Mouse (Mus musculus): Measurements from ENCODE around the gene Vps35l. TPM values are rescaled to one million over a fixed set of nuclear protein-coding genes. Genes with fewer than 3 reads are reported as not detected.
A peak's percentile ranks its signal among the peaks of the same experiment; 100 is the strongest.

Vps35l gene
- polyA plus RNA-seq, 1 experiment from 2014 or later = 63.4 TPM

GRCm38 (mm10) chr7:118865362-118865761 lies 125.3 kb downstream of the Vps35l start:
- Histone ChIP-seq H3K27me3 (ENCODE audit: insufficient read depth, low read length) (no peaks in the 10 kb centered on the region), H3K9ac (no peak overlapping the region), H3K4me3 (ENCODE audit: low read depth, low read length) (no peak overlapping the region), H3K4me2 (no peak overlapping the region), H3K9me3 (ENCODE audit: low read depth, low read length) (no peaks in the 10 kb centered on the region), H3K27ac (ENCODE audit: low read depth) (no peak overlapping the region), H3K4me1 (ENCODE audit: insufficient read depth) (no peaks in the 10 kb centered on the region), H3K36me3 (ENCODE audit: insufficient read depth) (no peaks in the 10 kb centered on the region)
- DNase-seq (no peak), ATAC-seq (ENCODE audit: insufficient read depth) (no peak)
- no peak for TF ChIP-seq CTCF (IDR thresholded peaks at IDR 0.05; ENCODE audit: low read depth)
- 62% methylated on average over 2 of the region's 2 CpGs for WGBS

- Histone ChIP-seq H3K27me3 (ENCODE audit: insufficient read depth, low read length) (no peaks in the 10 kb centered on the region), H3K4me2 (no peak overlapping the region), H3K9ac (no peak overlapping the region), H3K4me3 (ENCODE audit: low read depth, low read length) (no peak overlapping the region), H3K4me1 (ENCODE audit: insufficient read depth) (no peaks in the 10 kb centered on the region), H3K36me3 (ENCODE audit: insufficient read depth) (no peaks in the 10 kb centered on the region), H3K9me3 (ENCODE audit: low read depth, low read length) (no peaks in the 10 kb centered on the region), H3K27ac (ENCODE audit: low read depth) (no peak overlapping the region)
- WGBS = 84% methylated on average over 3 of the region's 3 CpGs
- peak; percentile 30 for TF ChIP-seq CTCF (IDR thresholded peaks at IDR 0.05; ENCODE audit: low read depth)
- ATAC-seq (ENCODE audit: insufficient read depth) (no peak), DNase-seq (no peak)
Measured at GRCm38 (mm10) chr7:118879466-118880029, 139.5 kb downstream of the Vps35l start.

- DNase-seq (no peak), ATAC-seq (ENCODE audit: insufficient read depth) (no peak)
- H3K27ac ChIP-seq (ENCODE audit: low read depth) = peak overlapping the region; percentile 26; the same call in 1 of the 2 replicates
- WGBS = 45% methylated on average over 4 of the region's 4 CpGs
- no peaks in the 10 kb centered on the region for H3K9me3 ChIP-seq (ENCODE audit: low read depth, low read length)
- H3K36me3 ChIP-seq (ENCODE audit: insufficient read depth) = no peaks in the 10 kb centered on the region
- H3K4me1 ChIP-seq (ENCODE audit: insufficient read depth) = 0 out of 2 replicates have a peak, but pooled peaks cover 9% of the 10 kb centered on the region
- no peak overlapping the region for H3K4me3 ChIP-seq (ENCODE audit: low read depth, low read length)
- H3K9ac ChIP-seq = no peak overlapping the region
- no peaks in the 10 kb centered on the region for H3K27me3 ChIP-seq (ENCODE audit: insufficient read depth, low read length)
- no peak for TF ChIP-seq CTCF (IDR thresholded peaks at IDR 0.05; ENCODE audit: low read depth)
- H3K4me2 ChIP-seq = no peak overlapping the region
Measured at GRCm38 (mm10) chr7:118883957-118884356, 143.9 kb downstream of the Vps35l start.

- Histone ChIP-seq H3K4me1 (ENCODE audit: insufficient read depth) (peaks cover 13% of the 10 kb centered on the region; the same call in 1 of the 2 replicates), H3K36me3 (ENCODE audit: insufficient read depth) (no peaks in the 10 kb centered on the region), H3K27ac (ENCODE audit: low read depth) (no peak overlapping the region), H3K4me3 (ENCODE audit: low read depth, low read length) (no peak overlapping the region), H3K4me2 (no peak overlapping the region), H3K9me3 (ENCODE audit: low read depth, low read length) (no peaks in the 10 kb centered on the region), H3K27me3 (ENCODE audit: insufficient read depth, low read length) (no peaks in the 10 kb centered on the region), H3K9ac (no peak overlapping the region)
- ATAC-seq (ENCODE audit: insufficient read depth) (no peak), DNase-seq (no peak)
- 71% methylated on average over 4 of the region's 4 CpGs for WGBS
- TF ChIP-seq CTCF (IDR thresholded peaks at IDR 0.05; ENCODE audit: low read depth) = no peak
Measured at GRCm38 (mm10) chr7:118884969-118885368, 144.9 kb downstream of the Vps35l start.

- peak; percentile 67 for DNase-seq
- peak overlapping the region; percentile 83 for H3K27ac ChIP-seq (ENCODE audit: low read depth)
Measured at GRCm38 (mm10) chr7:118887303-118888055, 147.5 kb downstream of the Vps35l start.

GRCm38 (mm10) chr7:118889046-118889680 lies 149.1 kb downstream of the Vps35l start:
- peak; percentile 67 for DNase-seq
- H3K4me1 ChIP-seq (ENCODE audit: insufficient read depth) = peaks cover 13% of the 10 kb centered on the region; the same call in 1 of the 2 replicates
- peak overlapping the region; percentile 42; the same call in 1 of the 2 replicates for H3K27ac ChIP-seq (ENCODE audit: low read depth)
- no peaks in the 10 kb centered on the region for H3K36me3 ChIP-seq (ENCODE audit: insufficient read depth)
- H3K4me2 ChIP-seq = no peak overlapping the region
- ATAC-seq (ENCODE audit: insufficient read depth) = 0 out of 2 replicates have a peak, but pooled peaks have one; percentile 16
- no peak for TF ChIP-seq CTCF (IDR thresholded peaks at IDR 0.05; ENCODE audit: low read depth)
- WGBS = 14% methylated on average over 3 of the region's 3 CpGs
- no peaks in the 10 kb centered on the region for H3K27me3 ChIP-seq (ENCODE audit: insufficient read depth, low read length)
- no peak overlapping the region for H3K9ac ChIP-seq
- no peak overlapping the region for H3K4me3 ChIP-seq (ENCODE audit: low read depth, low read length)
- H3K9me3 ChIP-seq (ENCODE audit: low read depth, low read length) = no peaks in the 10 kb centered on the region

More at GRCm38 (mm10) chr7:118887303-118888055, 147.5 kb downstream of the Vps35l start:
- no peak for TF ChIP-seq CTCF (IDR thresholded peaks at IDR 0.05; ENCODE audit: low read depth)
- 41% methylated on average over 6 of the region's 6 CpGs for WGBS
- Histone ChIP-seq H3K4me2 (no peak overlapping the region), H3K27me3 (ENCODE audit: insufficient read depth, low read length) (no peaks in the 10 kb centered on the region), H3K9me3 (ENCODE audit: low read depth, low read length) (no peaks in the 10 kb centered on the region), H3K9ac (no peak overlapping the region), H3K4me3 (ENCODE audit: low read depth, low read length) (no peak overlapping the region), H3K36me3 (ENCODE audit: insufficient read depth) (no peaks in the 10 kb centered on the region), H3K4me1 (ENCODE audit: insufficient read depth) (peaks cover 13% of the 10 kb centered on the region; the same call in 1 of the 2 replicates)
- peak; percentile 76 for ATAC-seq (ENCODE audit: insufficient read depth)

Other genes with a start within 250 kb of the Vps35l start
- gene Itpripl2, start 248.3 kb upstream of the Vps35l start, polyA plus RNA-seq (2014; fragmentation: Nextera tagmentation; extraction: Ambion mirVana) = 4.0 and 4.1 TPM in 2 replicates
- gene Coq7, start 206.9 kb upstream of the Vps35l start, polyA plus RNA-seq (2014; fragmentation: Nextera tagmentation; extraction: Ambion mirVana) = 117 and 132 TPM in 2 replicates
- 1.7 and 2.2 TPM in 2 replicates for gene Tmc7, start 155.5 kb upstream of the Vps35l start, polyA plus RNA-seq (2014; fragmentation: Nextera tagmentation; extraction: Ambion mirVana)
- gene Tmc5, start 142.9 kb upstream of the Vps35l start, polyA plus RNA-seq (2014; fragmentation: Nextera tagmentation; extraction: Ambion mirVana) = 0.08 TPM in 1 of 2 replicates, not detected in the other
- 102 and 106 TPM in 2 replicates for gene Gde1, start 34.4 kb upstream of the Vps35l start, polyA plus RNA-seq (2014; fragmentation: Nextera tagmentation; extraction: Ambion mirVana)
- 12.0 and 13.5 TPM in 2 replicates for gene Ccp110, start 27.7 kb upstream of the Vps35l start, polyA plus RNA-seq (2014; fragmentation: Nextera tagmentation; extraction: Ambion mirVana)
- 3.1 and 3.2 TPM in 2 replicates for gene Iqck, start 115.5 kb downstream of the Vps35l start, polyA plus RNA-seq (2014; fragmentation: Nextera tagmentation; extraction: Ambion mirVana)
- 89.8 and 95.9 TPM in 2 replicates for gene Knop1, start 116.0 kb downstream of the Vps35l start, polyA plus RNA-seq (2014; fragmentation: Nextera tagmentation; extraction: Ambion mirVana)